Mouse (Mus musculus) urinary bladder, adult 2 months (tissue): ENCODE measurements around the gene Rpn2. TPM values are rescaled to one million over a fixed set of nuclear protein-coding genes. Genes with fewer than 3 reads are reported as not detected.

Experiments
- DNase-seq: peaks from one replicate; pipeline ENCODE4 v3.0.0; 2022; ENCODE audit warnings: low spot score
- polyA plus RNA-seq: library from polyadenylated mRNA; depleted of rRNA; stranded (reverse); fragments of >200 nt; gene quantifications from 2 replicates; pipeline ENCODE4 v1.2.3, GENCODE M21; 2012; rRNA removed

Gene Rpn2
- polyA plus RNA-seq, 1 experiment: 189 TPM

- no peak for DNase-seq
Observed at GRCm38 (mm10) chr2:157349121-157349778, 70.4 kb downstream of the Rpn2 start.

DNA sequence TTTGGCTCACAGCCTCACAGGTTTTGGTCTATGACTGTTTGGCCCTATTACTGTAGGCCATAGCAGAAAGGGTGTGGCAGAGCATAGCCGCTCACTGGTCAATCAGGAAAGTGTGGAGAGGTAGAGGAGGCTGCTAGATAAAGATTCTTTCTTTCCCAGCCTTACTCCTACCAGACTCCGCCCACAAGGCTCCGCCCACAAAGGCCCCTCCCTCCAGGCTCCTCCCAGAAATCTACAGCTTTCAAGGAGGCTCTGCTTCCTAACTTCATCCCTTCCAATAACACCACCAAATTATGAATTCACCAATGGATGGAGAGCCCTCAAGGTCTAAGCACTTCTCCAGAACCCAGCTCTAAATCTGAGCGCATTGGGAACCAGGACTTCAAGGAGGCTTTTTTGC is 74.4 kb downstream of the Rpn2 start:
- no peak for DNase-seq

DNA sequence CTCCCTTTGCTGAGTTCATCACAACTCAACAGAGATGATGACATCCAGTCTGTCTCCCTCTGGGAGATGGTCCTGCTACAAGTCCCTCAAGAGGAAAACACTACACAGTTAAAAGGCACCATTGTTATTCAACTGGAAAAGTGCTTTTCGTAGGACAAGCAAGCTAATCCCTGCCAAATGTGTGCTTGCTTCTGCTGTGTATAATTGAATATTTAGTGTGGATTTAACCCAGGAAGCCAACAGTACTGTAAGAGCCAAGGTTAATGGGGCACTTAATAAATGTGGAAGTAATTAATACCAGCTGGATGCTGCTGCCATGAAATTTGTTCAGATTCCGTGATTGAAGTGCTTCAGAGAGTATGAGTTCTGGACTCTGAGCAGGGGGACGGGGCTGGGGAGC is 75.3 kb downstream of the Rpn2 start:
- DNase-seq: no peak

DNA sequence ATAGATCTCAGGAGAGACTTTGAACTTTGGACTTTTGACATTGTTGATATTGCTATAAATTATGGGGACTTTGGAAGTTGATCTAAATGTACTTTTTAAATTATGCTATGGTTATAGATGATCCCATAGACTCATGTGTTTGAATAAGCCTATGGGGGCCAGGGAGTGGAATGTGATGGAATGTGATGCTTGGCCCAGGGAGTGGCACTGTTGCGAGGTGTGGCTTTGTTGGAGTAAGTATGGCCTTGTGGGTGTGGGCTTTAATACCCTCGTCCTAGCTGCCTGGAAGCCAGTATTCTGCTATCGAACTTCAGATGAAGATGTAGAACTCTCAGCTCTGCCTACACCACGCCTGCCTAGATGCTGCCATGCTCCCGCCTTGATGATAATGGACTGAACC is 81.2 kb downstream of the Rpn2 start:
- no peak for DNase-seq

DNA sequence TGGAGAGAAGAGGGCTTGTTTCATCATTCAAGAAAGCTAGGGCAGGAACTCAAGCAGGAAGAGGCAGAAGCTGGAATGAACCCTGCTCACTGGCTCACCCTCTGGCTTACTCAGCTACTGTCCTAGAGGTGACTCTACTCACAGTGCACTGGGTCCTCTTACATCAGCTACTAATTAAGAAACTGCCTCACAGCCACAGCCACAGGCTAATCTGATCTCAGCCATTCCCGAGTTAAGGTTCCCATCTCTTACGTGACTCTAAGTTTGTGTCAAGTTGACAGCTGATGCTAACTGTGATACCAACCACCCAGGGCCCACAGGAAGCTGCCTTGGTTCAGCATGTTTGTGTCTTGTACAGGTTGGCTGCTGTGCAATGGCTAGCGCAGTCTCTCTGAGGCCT is 84.2 kb downstream of the Rpn2 start:
- no peak for DNase-seq

DNA sequence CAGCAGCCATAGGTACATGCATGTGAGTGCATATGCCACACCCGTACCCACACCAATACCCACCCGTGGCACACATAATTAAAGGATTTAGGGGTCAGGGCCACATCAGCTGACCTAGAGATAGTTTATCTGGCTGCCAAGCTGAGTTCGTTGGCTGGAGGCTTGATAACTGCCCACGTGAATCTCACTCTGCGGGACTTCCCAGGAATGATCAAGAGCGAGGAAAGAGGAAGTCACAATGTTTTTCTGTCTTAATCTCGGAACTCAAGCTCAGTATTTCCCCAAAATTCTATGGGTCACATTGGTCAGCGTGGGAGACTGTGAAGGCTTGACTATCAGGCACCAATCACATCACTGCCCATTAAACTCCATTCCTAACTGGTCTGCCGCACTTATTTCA is 87.9 kb downstream of the Rpn2 start:
- DNase-seq: no peak

DNA sequence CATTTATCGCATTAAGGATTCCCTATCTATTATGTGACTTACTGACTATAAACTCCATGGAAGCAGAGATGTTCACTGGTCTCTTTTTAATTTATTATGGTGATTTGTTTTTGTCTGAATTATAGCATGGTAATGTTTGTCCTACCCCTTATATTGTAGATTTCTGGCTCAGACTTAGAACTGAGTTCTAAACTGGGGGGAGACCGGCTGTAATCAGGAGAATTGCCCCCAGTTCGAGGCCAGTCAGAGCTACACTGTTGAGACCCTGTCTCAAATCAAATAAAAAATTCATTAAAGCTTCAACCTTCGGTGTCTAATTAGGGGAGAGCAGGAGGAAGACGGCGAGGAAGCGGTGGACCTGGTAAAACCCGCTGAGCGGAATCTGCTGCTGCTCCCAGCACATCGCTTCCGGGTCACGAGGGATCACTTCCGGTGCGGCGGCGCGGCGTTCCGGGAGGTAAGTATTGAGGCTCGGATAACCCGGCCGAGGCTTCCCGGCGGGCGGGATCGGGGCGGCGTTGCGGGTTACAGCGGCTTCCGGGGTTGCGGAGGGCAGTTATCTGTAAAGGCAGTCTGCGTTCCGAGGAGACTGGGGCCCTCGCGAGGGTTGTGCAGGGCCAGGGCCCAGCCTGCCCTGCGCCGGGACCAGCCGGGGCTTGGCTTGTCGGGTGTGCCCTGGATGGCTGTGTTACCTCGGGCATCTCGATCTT is 88.5 kb downstream of the Rpn2 start, which contains the start of gene Manbal:
Gene Manbal, plus strand, starts transcription at position 411 of the 710 bp plus-strand sequence.
- DNase-seq: peak; percentile 99

- DNase-seq: no peak
Observed at GRCm38 (mm10) chr2:157367991-157368390, 89.2 kb downstream of the Rpn2 start.

- no peak for DNase-seq
Observed at GRCm38 (mm10) chr2:157371696-157372095, 92.9 kb downstream of the Rpn2 start.

GRCm38 (mm10) chr2:157373681-157374080 is 94.9 kb downstream of the Rpn2 start:
- peak; percentile 47 for DNase-seq

DNA sequence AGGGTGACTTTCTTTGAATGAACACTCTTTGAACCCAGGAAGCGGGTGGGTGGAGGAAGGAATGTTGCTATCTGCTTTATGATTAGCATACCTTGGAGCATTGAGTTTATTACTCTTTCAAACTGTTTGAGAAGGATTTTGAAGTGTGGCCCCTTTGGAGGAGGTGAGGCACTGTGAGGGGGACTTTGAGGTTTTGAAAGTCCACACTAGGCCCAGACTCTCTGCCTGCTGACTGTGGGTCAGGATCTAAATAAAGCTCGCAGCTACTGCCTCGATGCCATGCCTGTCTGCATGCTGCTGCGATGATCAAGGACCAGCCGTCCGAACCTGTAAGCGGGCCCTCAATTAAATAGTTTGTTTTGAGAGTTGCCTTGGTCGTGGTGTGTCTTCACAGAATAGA is 96.2 kb downstream of the Rpn2 start:
- no peak for DNase-seq

Other genes starting within 250 kb of the Rpn2 start
- 3.0 and 7.1 TPM in 2 replicates for gene Soga1, start 199.8 kb upstream of the Rpn2 start, polyA plus RNA-seq
- 0.19 TPM in 1 of 2 replicates, not detected in the other for gene Tldc2, start 192.0 kb upstream of the Rpn2 start, polyA plus RNA-seq
- gene Samhd1, start 143.8 kb upstream of the Rpn2 start, polyA plus RNA-seq: 57.2 and 77.9 TPM in 2 replicates
- gene Rbl1, start 74.5 kb upstream of the Rpn2 start, polyA plus RNA-seq: 6.3 and 7.0 TPM in 2 replicates
- 0.07 and 0.25 TPM in 2 replicates for gene Mroh8, start 532 bp downstream of the Rpn2 start, polyA plus RNA-seq
- gene Ghrh, start 68.5 kb downstream of the Rpn2 start, polyA plus RNA-seq: not detected in 2 replicates
- gene Manbal, start 88.6 kb downstream of the Rpn2 start, polyA plus RNA-seq: 115 and 117 TPM in 2 replicates
- gene Src, start 139.4 kb downstream of the Rpn2 start, polyA plus RNA-seq: 63.4 and 72.7 TPM in 2 replicates